ENCODE assay signal across 26 mouse cellular contexts in the genomic region with DNA sequence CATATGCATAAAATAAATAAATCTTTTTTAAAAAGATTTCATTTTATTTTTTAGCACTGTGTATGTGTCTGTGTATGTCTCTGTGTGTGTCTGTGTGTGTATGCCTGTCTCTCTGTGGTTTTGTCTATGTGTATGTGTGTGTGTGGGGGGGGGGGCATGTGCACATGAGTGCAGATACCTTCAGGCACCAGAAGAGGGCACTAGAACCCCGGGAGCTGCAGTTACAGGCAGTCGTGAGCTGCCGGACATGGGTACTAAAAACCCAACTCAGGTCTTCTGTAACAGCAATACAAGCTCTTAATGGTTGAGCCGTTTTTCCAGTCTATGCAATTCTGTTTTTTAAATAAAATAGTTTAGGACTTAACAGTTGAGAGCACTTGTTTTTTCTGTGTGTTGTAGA. TPM values are rescaled to one million over a fixed set of nuclear protein-coding genes. Genes with fewer than 3 reads are reported as not detected.
DNase-seq lines count a peak whose midpoint lies in the region; ATAC-seq and TF ChIP-seq lines count a peak whose summit lies in the region.
"Had no signal": no experiment of that assay in that cellular context is flagged by ENCODE, and none has a peak within 500 bp of the region (broad histone marks: within the 10 kb centered on the region; RNA-seq: fewer than 3 reads in every experiment).

No protein-coding gene starts in this region.

- H3K4me2 ChIP-seq in hindbrain, postnatal 0 days (ENCODE audit: low read depth, low read length), result no peak overlapping the region
- H3K4me2 ChIP-seq in hindbrain, embryonic 11.5 days (replicated peaks; ENCODE audit: low read depth, low read length), result no peak overlapping the region
- H3K4me2 ChIP-seq in midbrain, embryonic 11.5 days, result no peak overlapping the region
- H3K4me2 ChIP-seq: embryonic facial prominence, embryonic 12.5 days; hindbrain, embryonic 14.5 days had no signal

- peak; percentile 14; the same call in 1 of the 2 replicates for TF ChIP-seq CTCF in hindbrain, postnatal 0 days (IDR thresholded peaks at IDR 0.05; ENCODE audit: low read depth)
- peak; percentile 42; the same call in 1 of the 2 replicates for TF ChIP-seq CTCF in testis, adult 2 months (IDR thresholded peaks at IDR 0.05; ENCODE audit: control insufficient read depth, insufficient read depth, insufficient replicate concordance, low read depth, low read length)

- no peaks in the 10 kb centered on the region; the same call in 1 of the 2 replicates for H3K27me3 ChIP-seq in hindbrain, postnatal 0 days (ENCODE audit: insufficient read depth, low read length)
- H3K27me3 ChIP-seq in hindbrain, embryonic 11.5 days (ENCODE audit: control insufficient read depth, insufficient read depth, low read length), result peaks cover 9% of the 10 kb centered on the region
- H3K27me3 ChIP-seq in testis, adult 2 months (ENCODE audit: control insufficient read depth, insufficient read depth, low read length), result no peaks in the 10 kb centered on the region
- H3K27me3 ChIP-seq in midbrain, embryonic 11.5 days (ENCODE audit: control insufficient read depth, insufficient read depth, low read length), result 0 out of 2 replicates have a peak, but pooled peaks cover 5% of the 10 kb centered on the region

- no peak overlapping the region for H3K9ac ChIP-seq in hindbrain, postnatal 0 days (replicated peaks; ENCODE audit: low read length)
- H3K9ac ChIP-seq in hindbrain, embryonic 11.5 days (ENCODE audit: low read depth, low read length), result no peak overlapping the region
- H3K9ac ChIP-seq in midbrain, embryonic 11.5 days (ENCODE audit: low read length), result no peak overlapping the region
- H3K9ac ChIP-seq: embryonic facial prominence, embryonic 12.5 days; hindbrain, embryonic 14.5 days had no signal

- no peaks in the 10 kb centered on the region for H3K9me3 ChIP-seq in hindbrain, postnatal 0 days (ENCODE audit: low read length)
- H3K9me3 ChIP-seq in hindbrain, embryonic 11.5 days (ENCODE audit: control insufficient read depth, low read length), result no peaks in the 10 kb centered on the region
- H3K9me3 ChIP-seq in midbrain, embryonic 11.5 days (ENCODE audit: control insufficient read depth, low read length), result no peaks in the 10 kb centered on the region
- H3K9me3 ChIP-seq: heart, embryonic 10.5 days had no signal

- no peak for TF ChIP-seq POLR2A in testis, adult 2 months (IDR thresholded peaks at IDR 0.05; ENCODE audit: control insufficient read depth, low read depth, low read length)

- no peak overlapping the region for H3K27ac ChIP-seq in hindbrain, postnatal 0 days
- no peak overlapping the region for H3K27ac ChIP-seq in hindbrain, embryonic 11.5 days (ENCODE audit: low read depth, low read length)
- H3K27ac ChIP-seq in testis, adult 2 months (ENCODE audit: control insufficient read depth, insufficient read depth, low read depth, low read length), result no peak overlapping the region
- H3K27ac ChIP-seq in midbrain, embryonic 11.5 days (ENCODE audit: low read depth, low read length), result no peak overlapping the region
- H3K27ac ChIP-seq: embryonic facial prominence, embryonic 12.5 days; heart, embryonic 10.5 days; hindbrain, embryonic 14.5 days had no signal

- no peak overlapping the region for H3K4me3 ChIP-seq in hindbrain, postnatal 0 days (ENCODE audit: low read length)
- H3K4me3 ChIP-seq in hindbrain, embryonic 11.5 days (ENCODE audit: low read depth, low read length), result no peak overlapping the region
- no peak overlapping the region for H3K4me3 ChIP-seq in testis, adult 2 months (ENCODE audit: control insufficient read depth, low read depth, low read length)
- H3K4me3 ChIP-seq in midbrain, embryonic 11.5 days (ENCODE audit: low read depth, low read length), result no peak overlapping the region
- H3K4me3 ChIP-seq: embryonic facial prominence, embryonic 12.5 days; heart, embryonic 10.5 days had no signal

- ATAC-seq in hindbrain, postnatal 0 days, result no peak
- no peak for ATAC-seq in hindbrain, embryonic 11.5 days (ENCODE audit: low FRiP score)
- no peak for ATAC-seq in midbrain, embryonic 11.5 days (ENCODE audit: low FRiP score)
- ATAC-seq: forebrain, embryonic 16.5 days had no signal

- H3K4me1 ChIP-seq in hindbrain, postnatal 0 days (ENCODE audit: insufficient read depth, low read length), result no peaks in the 10 kb centered on the region
- peaks cover 5% of the 10 kb centered on the region; the same call in 1 of the 2 replicates for H3K4me1 ChIP-seq in hindbrain, embryonic 11.5 days (replicated peaks; ENCODE audit: control insufficient read depth, insufficient read depth, low read length)
- peaks cover 11% of the 10 kb centered on the region; the same call in 1 of the 2 replicates for H3K4me1 ChIP-seq in testis, adult 2 months (ENCODE audit: control insufficient read depth, insufficient read depth, low read length)
- H3K4me1 ChIP-seq in midbrain, embryonic 11.5 days (ENCODE audit: control insufficient read depth, insufficient read depth, low read length), result no peaks in the 10 kb centered on the region

- WGBS in hindbrain, postnatal 0 days, result 79% methylated on average over 4 of the region's 4 CpGs
- WGBS in hindbrain, embryonic 11.5 days, result 83% methylated on average over 4 of the region's 4 CpGs
- WGBS in midbrain, embryonic 11.5 days, result 85% methylated on average over 4 of the region's 4 CpGs

- no peak for DNase-seq in hindbrain, postnatal 0 days (ENCODE audit: low spot score)
- DNase-seq in hindbrain, embryonic 11.5 days (ENCODE audit: low spot score), result no peak
- DNase-seq in testis, postnatal 14 days (ENCODE audit: low spot score), result no peak
- DNase-seq in ZHBTc4 (ENCODE audit: low read depth, low spot score), result peak; percentile 71
- no peak for DNase-seq in thymus, postnatal 10 days (ENCODE audit: low spot score in 2 of 2)
- no peak for DNase-seq in midbrain, embryonic 11.5 days (ENCODE audit: low spot score, missing footprints)
- DNase-seq: adrenal gland, adult 2 months; adrenal gland, postnatal 25 days; cerebellum, adult 11 months; cerebellum, adult 8-10 months; cerebellum, postnatal 14 days; gastrocnemius, postnatal 10 days; heart, adult 18-20 months; heart, postnatal 10 days had no signal

- H3K36me3 ChIP-seq in hindbrain, postnatal 0 days (ENCODE audit: insufficient read depth, low read length), result no peaks in the 10 kb centered on the region
- no peaks in the 10 kb centered on the region for H3K36me3 ChIP-seq in hindbrain, embryonic 11.5 days (ENCODE audit: control insufficient read depth, insufficient read depth, low read length)
- no peaks in the 10 kb centered on the region for H3K36me3 ChIP-seq in testis, adult 2 months (ENCODE audit: control insufficient read depth, insufficient read depth, low read length)
- H3K36me3 ChIP-seq in midbrain, embryonic 11.5 days (ENCODE audit: control insufficient read depth, insufficient read depth, low read length), result no peaks in the 10 kb centered on the region
- H3K36me3 ChIP-seq: embryonic facial prominence, embryonic 12.5 days; G1E; heart, embryonic 10.5 days had no signal

RNA-seq across cellular contexts. Expression of a gene that starts 3.3 kb away (rescaled TPM):
- 8.3 and 10.8 TPM in 2 replicates for total RNA-seq in hindbrain, postnatal 0 days (2014; rRNA removed)
- polyA plus RNA-seq in hindbrain, postnatal 0 days (2015; fragmentation: Nextera tagmentation; extraction: Ambion mirVana), result 1.8 and 1.9 TPM in 2 replicates
- polyA plus RNA-seq in hindbrain, embryonic 11.5 days (2014; fragmentation: Nextera tagmentation; extraction: Ambion mirVana), result 0.40 and 0.52 TPM in 2 replicates
- polyA plus RNA-seq in testis, adult 2 months (2012; rRNA removed), result 6.4 and 7.0 TPM in 2 replicates
- polyA plus RNA-seq in midbrain, embryonic 11.5 days (2014; fragmentation: Nextera tagmentation; extraction: Ambion mirVana), result 0.23 and 0.28 TPM in 2 replicates
- polyA plus RNA-seq: G1E had no signal

RNA-seq across cellular contexts. Expression of a gene that starts 6.2 kb away (rescaled TPM):
- 0.36 and 0.99 TPM in 2 replicates for total RNA-seq in hindbrain, postnatal 0 days (2014; rRNA removed)
- polyA plus RNA-seq in hindbrain, postnatal 0 days (2015; fragmentation: Nextera tagmentation; extraction: Ambion mirVana), result 0.20 and 0.34 TPM in 2 replicates
- polyA plus RNA-seq in hindbrain, embryonic 11.5 days (2014; fragmentation: Nextera tagmentation; extraction: Ambion mirVana), result not detected in 2 replicates
- polyA plus RNA-seq in testis, adult 2 months (2012; rRNA removed), result 8.5 and 8.9 TPM in 2 replicates
- not detected in 2 replicates for polyA plus RNA-seq in midbrain, embryonic 11.5 days (2014; fragmentation: Nextera tagmentation; extraction: Ambion mirVana)
- total RNA-seq: adrenal gland, adult 2 months; adrenal gland, postnatal 25 days; common myeloid progenitor, adult 5-6 weeks; G1E; gastrocnemius, postnatal 10 days; gastrocnemius, postnatal 4 days; heart, adult 18-20 months; heart, postnatal 10 days; hematopoietic stem cell, adult 5-6 weeks had no signal
- polyA plus RNA-seq: adrenal gland, adult 2 months; C2C12; forebrain, embryonic 11.5 days; G1E; heart, embryonic 10.5 days; heart, embryonic 14.5 days had no signal

RNA-seq across cellular contexts. Expression of a gene that starts 21.1 kb away (rescaled TPM):
- total RNA-seq in hindbrain, postnatal 0 days (2014; rRNA removed), result 0.37 and 0.47 TPM in 2 replicates
- 0.10 and 0.13 TPM in 2 replicates for polyA plus RNA-seq in hindbrain, postnatal 0 days (2015; fragmentation: Nextera tagmentation; extraction: Ambion mirVana)
- 0.05 TPM in 1 of 2 replicates, not detected in the other for polyA plus RNA-seq in hindbrain, embryonic 11.5 days (2014; fragmentation: Nextera tagmentation; extraction: Ambion mirVana)
- 3.7 and 4.1 TPM in 2 replicates for polyA plus RNA-seq in testis, adult 2 months (2012; rRNA removed)
- 0.08 TPM in 1 of 2 replicates, not detected in the other for polyA plus RNA-seq in midbrain, embryonic 11.5 days (2014; fragmentation: Nextera tagmentation; extraction: Ambion mirVana)
- total RNA-seq: common myeloid progenitor, adult 5-6 weeks; gastrocnemius, postnatal 4 days; hematopoietic stem cell, adult 5-6 weeks had no signal
- polyA plus RNA-seq: forebrain, embryonic 11.5 days; G1E had no signal

RNA-seq across cellular contexts. Expression of a gene that starts 23.9 kb away (rescaled TPM):
- 20.0 and 22.6 TPM in 2 replicates for total RNA-seq in hindbrain, postnatal 0 days (2014; rRNA removed)
- polyA plus RNA-seq in hindbrain, postnatal 0 days (2015; fragmentation: Nextera tagmentation; extraction: Ambion mirVana), result 15.0 and 16.4 TPM in 2 replicates
- 11.6 and 14.9 TPM in 2 replicates for polyA plus RNA-seq in hindbrain, embryonic 11.5 days (2014; fragmentation: Nextera tagmentation; extraction: Ambion mirVana)
- 28.0 and 30.7 TPM in 2 replicates for polyA plus RNA-seq in testis, adult 2 months (2012; rRNA removed)
- 11.2 and 12.7 TPM in 2 replicates for polyA plus RNA-seq in midbrain, embryonic 11.5 days (2014; fragmentation: Nextera tagmentation; extraction: Ambion mirVana)

RNA-seq across cellular contexts. Expression of a gene that starts 33.7 kb away (rescaled TPM):
- 6.9 and 7.1 TPM in 2 replicates for total RNA-seq in hindbrain, postnatal 0 days (2014; rRNA removed)
- polyA plus RNA-seq in hindbrain, postnatal 0 days (2015; fragmentation: Nextera tagmentation; extraction: Ambion mirVana), result 1.0 and 1.1 TPM in 2 replicates
- polyA plus RNA-seq in hindbrain, embryonic 11.5 days (2014; fragmentation: Nextera tagmentation; extraction: Ambion mirVana), result 0.25 and 0.43 TPM in 2 replicates
- polyA plus RNA-seq in testis, adult 2 months (2012; rRNA removed), result 1.2 and 1.5 TPM in 2 replicates
- 0.04 and 0.18 TPM in 2 replicates for polyA plus RNA-seq in midbrain, embryonic 11.5 days (2014; fragmentation: Nextera tagmentation; extraction: Ambion mirVana)
- total RNA-seq: common myeloid progenitor, adult 5-6 weeks; gastrocnemius, postnatal 4 days; heart, postnatal 10 days; hematopoietic stem cell, adult 5-6 weeks had no signal
- polyA plus RNA-seq: C2C12; forebrain, embryonic 11.5 days; G1E had no signal
